Mouse (Mus musculus): ENCODE measurements at regions not wholly inside any gene's neighbourhood (a gene's known extent, or its start where the extent isn't known, plus 50 kb on each side); places are given as distances from the start of the nearest gene placed in this dataset.

GRCm38 (mm10) chr10:37438312-37438711, 299.6 kb upstream of the Marcks start:
- no peak for TF ChIP-seq CTCF (IDR thresholded peaks at IDR 0.05; ENCODE audit: low read depth)
- Histone ChIP-seq H3K4me2 (replicated peaks; ENCODE audit: low read depth) (no peak overlapping the region), H3K9ac (ENCODE audit: low read depth, low read length) (no peak overlapping the region), H3K27me3 (replicated peaks; ENCODE audit: control insufficient read depth, insufficient read depth, low read length) (no peaks in the 10 kb centered on the region), H3K36me3 (ENCODE audit: control insufficient read depth, insufficient read depth) (no peaks in the 10 kb centered on the region), H3K4me1 (replicated peaks; ENCODE audit: control insufficient read depth, insufficient read depth, low read length) (no peaks in the 10 kb centered on the region), H3K27ac (ENCODE audit: low read depth, low read length) (no peak overlapping the region), H3K9me3 (ENCODE audit: control insufficient read depth) (no peaks in the 10 kb centered on the region), H3K4me3 (ENCODE audit: low read depth, low read length) (no peak overlapping the region)
- no peak for ATAC-seq
- WGBS = 75% methylated on average over 3 of the region's 3 CpGs

DNA sequence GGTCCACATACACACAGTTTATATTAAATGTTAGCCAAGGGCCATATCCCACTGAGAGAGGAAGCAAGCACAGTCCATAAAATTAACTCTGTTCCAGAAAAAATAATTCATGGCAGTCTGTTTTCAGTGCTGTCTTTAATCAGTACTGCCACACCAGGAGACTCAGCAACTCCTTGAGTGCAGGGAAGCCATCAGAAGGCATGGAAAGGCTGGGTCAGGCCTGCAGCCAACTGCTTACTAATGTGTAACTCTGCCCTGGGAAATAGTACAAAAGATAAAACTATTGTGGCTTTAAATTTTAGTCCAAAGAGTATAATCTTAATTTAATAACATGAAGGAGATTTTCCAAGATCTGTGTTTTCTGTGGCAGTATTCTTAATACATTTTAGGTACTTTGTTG, 298.1 kb upstream of the Marcks start:
- Histone ChIP-seq H3K27me3 (replicated peaks; ENCODE audit: control insufficient read depth, insufficient read depth, low read length) (no peaks in the 10 kb centered on the region), H3K9ac (ENCODE audit: low read depth, low read length) (no peak overlapping the region), H3K27ac (ENCODE audit: low read depth, low read length) (no peak overlapping the region), H3K36me3 (ENCODE audit: control insufficient read depth, insufficient read depth) (no peaks in the 10 kb centered on the region), H3K4me1 (replicated peaks; ENCODE audit: control insufficient read depth, insufficient read depth, low read length) (no peaks in the 10 kb centered on the region), H3K4me2 (replicated peaks; ENCODE audit: low read depth) (no peak overlapping the region), H3K4me3 (ENCODE audit: low read depth, low read length) (no peak overlapping the region), H3K9me3 (ENCODE audit: control insufficient read depth) (no peaks in the 10 kb centered on the region)
- TF ChIP-seq CTCF (IDR thresholded peaks at IDR 0.05; ENCODE audit: low read depth) = no peak
- no peak for ATAC-seq

DNA sequence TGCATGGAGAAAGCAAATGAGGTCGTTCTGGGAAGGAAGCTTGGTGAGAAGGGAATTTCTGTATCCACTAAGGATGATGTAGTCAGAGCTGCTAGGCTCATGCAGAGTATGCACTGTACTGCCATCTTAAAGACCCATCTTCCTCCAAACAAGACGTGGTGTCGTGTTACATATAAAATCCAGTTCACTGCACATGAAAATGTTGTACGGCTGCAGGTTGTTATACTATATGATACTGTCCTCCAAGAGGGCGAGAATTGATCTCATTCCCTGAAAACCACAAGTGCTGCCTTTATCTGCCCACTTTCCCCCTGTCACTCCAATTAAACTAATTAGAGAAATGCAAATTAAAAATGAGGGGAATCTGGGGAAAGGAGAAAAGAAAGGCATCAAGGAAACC, 295.5 kb upstream of the Marcks start:
- WGBS = 78% methylated on average over 5 of the region's 5 CpGs
- H3K4me2 ChIP-seq (replicated peaks; ENCODE audit: low read depth) = no peak overlapping the region
- H3K27me3 ChIP-seq (replicated peaks; ENCODE audit: control insufficient read depth, insufficient read depth, low read length) = no peaks in the 10 kb centered on the region
- no peak overlapping the region for H3K27ac ChIP-seq (ENCODE audit: low read depth, low read length)
- TF ChIP-seq CTCF (IDR thresholded peaks at IDR 0.05; ENCODE audit: low read depth) = no peak
- H3K9ac ChIP-seq (ENCODE audit: low read depth, low read length) = no peak overlapping the region
- H3K4me1 ChIP-seq (replicated peaks; ENCODE audit: control insufficient read depth, insufficient read depth, low read length) = no peaks in the 10 kb centered on the region
- no peak for ATAC-seq
- no peak overlapping the region for H3K4me3 ChIP-seq (ENCODE audit: low read depth, low read length)
- no peaks in the 10 kb centered on the region for H3K9me3 ChIP-seq (ENCODE audit: control insufficient read depth)
- H3K36me3 ChIP-seq (ENCODE audit: control insufficient read depth, insufficient read depth) = no peaks in the 10 kb centered on the region

DNA sequence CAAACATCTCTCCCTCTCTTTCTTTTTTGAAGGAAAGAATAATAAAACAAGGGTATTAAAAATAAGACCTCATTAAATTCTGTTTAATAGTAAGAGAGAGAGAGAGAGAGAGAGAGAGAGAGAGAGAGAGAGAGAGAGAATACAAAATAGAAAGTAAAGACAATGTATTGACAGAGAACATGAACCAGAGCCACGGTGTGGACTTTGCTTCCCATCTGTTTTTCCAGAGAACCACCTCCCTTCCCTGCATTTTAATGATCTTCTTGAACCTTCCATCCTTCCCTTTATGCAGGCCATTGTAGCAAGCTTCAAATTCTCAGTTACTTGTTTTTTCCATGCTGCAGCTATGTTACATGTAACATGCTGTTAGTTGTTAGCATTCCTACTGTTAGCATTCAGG, 284.3 kb upstream of the Marcks start:
- H3K36me3 ChIP-seq (ENCODE audit: control insufficient read depth, insufficient read depth) = no peaks in the 10 kb centered on the region
- no peaks in the 10 kb centered on the region for H3K27me3 ChIP-seq (replicated peaks; ENCODE audit: control insufficient read depth, insufficient read depth, low read length)
- WGBS = 5% methylated on average over 1 of the region's 1 CpGs
- H3K4me2 ChIP-seq (replicated peaks; ENCODE audit: low read depth) = no peak overlapping the region
- H3K27ac ChIP-seq (ENCODE audit: low read depth, low read length) = no peak overlapping the region
- no peak overlapping the region for H3K9ac ChIP-seq (ENCODE audit: low read depth, low read length)
- no peak for ATAC-seq
- no peaks in the 10 kb centered on the region for H3K9me3 ChIP-seq (ENCODE audit: control insufficient read depth)
- H3K4me1 ChIP-seq (replicated peaks; ENCODE audit: control insufficient read depth, insufficient read depth, low read length) = no peaks in the 10 kb centered on the region
- no peak for TF ChIP-seq CTCF (IDR thresholded peaks at IDR 0.05; ENCODE audit: low read depth)
- no peak overlapping the region for H3K4me3 ChIP-seq (ENCODE audit: low read depth, low read length)

DNA sequence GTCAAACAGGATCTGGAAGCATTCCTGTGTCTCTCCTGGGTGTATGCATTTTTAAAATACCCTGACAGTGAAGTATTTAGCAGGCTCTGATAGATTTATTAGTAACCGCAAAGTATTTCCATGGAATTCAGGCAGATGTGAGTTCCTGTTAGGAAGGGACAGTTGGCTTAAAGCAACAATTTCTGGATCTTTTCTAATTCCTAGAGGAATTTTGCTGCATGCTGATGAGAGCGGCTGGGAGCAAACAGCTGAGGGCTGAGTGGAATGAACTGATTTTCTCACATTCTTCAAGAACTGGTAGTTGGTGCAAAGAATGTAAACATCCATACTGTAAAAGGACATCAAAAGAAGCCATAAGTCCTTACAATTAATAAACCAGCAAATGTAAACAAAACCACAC, 283.9 kb upstream of the Marcks start:
- ATAC-seq = no peak
- Histone ChIP-seq H3K4me3 (ENCODE audit: low read depth, low read length) (no peak overlapping the region), H3K4me1 (replicated peaks; ENCODE audit: control insufficient read depth, insufficient read depth, low read length) (no peaks in the 10 kb centered on the region), H3K27me3 (replicated peaks; ENCODE audit: control insufficient read depth, insufficient read depth, low read length) (no peaks in the 10 kb centered on the region), H3K4me2 (replicated peaks; ENCODE audit: low read depth) (no peak overlapping the region), H3K27ac (ENCODE audit: low read depth, low read length) (no peak overlapping the region), H3K9ac (ENCODE audit: low read depth, low read length) (no peak overlapping the region), H3K9me3 (ENCODE audit: control insufficient read depth) (no peaks in the 10 kb centered on the region), H3K36me3 (ENCODE audit: control insufficient read depth, insufficient read depth) (no peaks in the 10 kb centered on the region)
- WGBS = 36% methylated on average over 2 of the region's 2 CpGs
- TF ChIP-seq CTCF (IDR thresholded peaks at IDR 0.05; ENCODE audit: low read depth) = no peak

DNA sequence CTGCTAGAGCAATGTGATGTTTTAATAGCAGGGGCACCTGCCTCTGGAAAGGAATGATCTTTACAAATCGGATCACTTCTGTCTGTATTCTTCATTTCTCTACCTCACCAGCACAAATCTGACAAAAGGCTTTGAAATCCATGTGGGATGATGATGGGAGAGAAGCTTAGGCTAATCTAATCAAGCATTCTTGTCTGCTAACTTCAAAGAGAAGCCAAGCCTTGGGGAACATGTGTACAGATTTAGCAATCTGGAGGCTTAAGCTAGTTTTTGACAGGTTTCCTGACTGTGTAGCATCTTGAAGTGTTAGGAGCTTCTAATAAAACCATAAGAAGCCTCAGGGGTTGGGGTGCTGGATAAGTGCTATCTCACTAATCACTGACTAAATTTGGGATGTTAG, 277.6 kb upstream of the Marcks start:
- Histone ChIP-seq H3K4me3 (ENCODE audit: low read depth, low read length) (no peak overlapping the region), H3K27ac (ENCODE audit: low read depth, low read length) (no peak overlapping the region), H3K4me1 (replicated peaks; ENCODE audit: control insufficient read depth, insufficient read depth, low read length) (no peaks in the 10 kb centered on the region), H3K9me3 (ENCODE audit: control insufficient read depth) (no peaks in the 10 kb centered on the region), H3K27me3 (replicated peaks; ENCODE audit: control insufficient read depth, insufficient read depth, low read length) (no peaks in the 10 kb centered on the region), H3K9ac (ENCODE audit: low read depth, low read length) (no peak overlapping the region), H3K36me3 (ENCODE audit: control insufficient read depth, insufficient read depth) (no peaks in the 10 kb centered on the region), H3K4me2 (replicated peaks; ENCODE audit: low read depth) (no peak overlapping the region)
- no peak for TF ChIP-seq CTCF (IDR thresholded peaks at IDR 0.05; ENCODE audit: low read depth)
- no peak for ATAC-seq
- WGBS = 90% methylated on average over 1 of the region's 1 CpGs

- no peak for TF ChIP-seq CTCF (IDR thresholded peaks at IDR 0.05; ENCODE audit: low read depth)
- H3K9ac ChIP-seq (ENCODE audit: low read depth, low read length) = no peak overlapping the region
- H3K27me3 ChIP-seq (replicated peaks; ENCODE audit: control insufficient read depth, insufficient read depth, low read length) = no peaks in the 10 kb centered on the region
- WGBS = 79% methylated on average over 1 of the region's 1 CpGs
- ATAC-seq = no peak
- no peaks in the 10 kb centered on the region for H3K9me3 ChIP-seq (ENCODE audit: control insufficient read depth)
- H3K36me3 ChIP-seq (ENCODE audit: control insufficient read depth, insufficient read depth) = no peaks in the 10 kb centered on the region
- no peaks in the 10 kb centered on the region for H3K4me1 ChIP-seq (replicated peaks; ENCODE audit: control insufficient read depth, insufficient read depth, low read length)
- H3K27ac ChIP-seq (ENCODE audit: low read depth, low read length) = no peak overlapping the region
- H3K4me2 ChIP-seq (replicated peaks; ENCODE audit: low read depth) = no peak overlapping the region
- H3K4me3 ChIP-seq (ENCODE audit: low read depth, low read length) = no peak overlapping the region
Observed at GRCm38 (mm10) chr10:37412401-37412800, 273.7 kb upstream of the Marcks start.
